Mouse (Mus musculus) brain, embryonic 14.5 days (tissue): ENCODE measurements around the gene Tbl2.

Source experiments
- CTCF ChIP-seq: fragments of 200-500 bp; IDR thresholded peaks from 2 replicates; pipeline ENCODE4 v1.5.1; 2012; ENCODE audit warnings: inconsistent platforms, mild to moderate bottlenecking, moderate library complexity, borderline replicate concordance; ENCODE audit not compliant: insufficient read depth, insufficient read length; ENCODE audit errors: extremely low read depth
- POLR2A ChIP-seq: fragments of 200-500 bp; IDR thresholded peaks from 2 replicates; pipeline ENCODE4 v1.6.1; 2012; ENCODE audit warnings: mild to moderate bottlenecking, inconsistent platforms, borderline replicate concordance; ENCODE audit not compliant: poor library complexity, insufficient read depth, insufficient read length, severe bottlenecking; ENCODE audit errors: extremely low read depth

GRCm38 (mm10) chr5:135183131-135183861 is 33.8 kb downstream of the Tbl2 start:
- TF ChIP-seq POLR2A (no peak), CTCF (no peak)
